Mouse (Mus musculus) erythroblast, embryonic 14.5 days (primary cell): ENCODE results near the gene Tnxb. TPM values are rescaled to one million over a fixed set of nuclear protein-coding genes. Genes with fewer than 3 reads are reported as not detected.
A peak's percentile ranks its signal among the peaks of the same experiment; 100 is the strongest.

Source experiments
- H3K27me3 ChIP-seq: 2 replicates; pipeline ENCODE4 v1.6.1; 2012; ENCODE audit warnings: inconsistent platforms; ENCODE audit not compliant: control insufficient read depth
- H3K36me3 ChIP-seq: 2 replicates; pipeline ENCODE4 v1.6.1; 2012; ENCODE audit warnings: mild to moderate bottlenecking, inconsistent platforms; ENCODE audit not compliant: control insufficient read depth
- H3K4me1 ChIP-seq: 2 replicates; pipeline ENCODE4 v1.6.1; 2012; ENCODE audit warnings: inconsistent platforms; ENCODE audit not compliant: control insufficient read depth
- H3K4me3 ChIP-seq: replicated peaks from 2 replicates; pipeline ENCODE3; 2012; ENCODE audit warnings: moderate library complexity, mild to moderate bottlenecking, inconsistent platforms
- H3K9me3 ChIP-seq: 2 replicates; pipeline ENCODE4 v1.6.1; 2012; ENCODE audit warnings: low read length, inconsistent platforms, mixed read lengths; ENCODE audit not compliant: control insufficient read depth
- GATA1 ChIP-seq: IDR thresholded peaks from 2 replicates; pipeline ENCODE4 v1.6.1; 2012; ENCODE audit warnings: low read length, inconsistent platforms, mixed read lengths
- TAL1 ChIP-seq: IDR thresholded peaks from 3 replicates; pipeline ENCODE4 v1.6.1; 2012; ENCODE audit warnings: low read length, inconsistent platforms, mixed read lengths
- polyA plus RNA-seq: library from polyadenylated mRNA; stranded (reverse); fragments of >175 nt; gene quantifications from 2 replicates; pipeline ENCODE4 v1.2.3, GENCODE M21; 2012

Gene Tnxb
- polyA plus RNA-seq, 1 experiment, result not detected

GRCm38 (mm10) chr17:34640778-34641601 is 29.3 kb upstream of the Tnxb start:
- Histone ChIP-seq H3K36me3 (no peaks in the 10 kb centered on the region; the same call in 1 of the 2 replicates), H3K4me1 (peaks cover 18% of the 10 kb centered on the region), H3K9me3 (no peaks in the 10 kb centered on the region), H3K4me3 (no peak overlapping the region), H3K27me3 (peaks cover 26% of the 10 kb centered on the region)
- no peak for TF ChIP-seq GATA1
- TF ChIP-seq TAL1, result no peak

DNA sequence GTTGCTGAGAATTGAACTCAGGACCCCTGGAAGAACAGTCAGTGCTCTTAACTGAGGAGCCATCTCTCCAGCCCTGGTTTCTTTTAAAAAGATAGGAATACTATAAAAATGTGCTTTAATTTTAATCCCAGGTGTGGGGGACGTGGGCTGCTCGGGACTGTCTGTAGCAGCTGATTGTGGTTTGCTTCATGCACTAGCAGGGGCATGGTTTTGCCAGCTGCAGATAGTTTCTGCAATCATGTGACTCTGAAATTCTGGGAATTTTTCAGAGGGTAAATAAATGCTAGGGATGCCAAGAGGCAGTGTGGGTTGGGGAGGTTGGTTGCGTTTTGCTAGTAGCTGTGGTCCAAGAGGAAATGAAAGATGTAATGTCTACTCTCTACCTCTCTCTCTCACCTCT is 28.4 kb upstream of the Tnxb start:
- no peaks in the 10 kb centered on the region; the same call in 1 of the 2 replicates for H3K36me3 ChIP-seq
- peaks cover 26% of the 10 kb centered on the region for H3K4me1 ChIP-seq
- TF ChIP-seq TAL1, result no peak
- TF ChIP-seq GATA1, result no peak
- no peaks in the 10 kb centered on the region for H3K9me3 ChIP-seq
- no peak overlapping the region for H3K4me3 ChIP-seq
- peaks cover 26% of the 10 kb centered on the region for H3K27me3 ChIP-seq

DNA sequence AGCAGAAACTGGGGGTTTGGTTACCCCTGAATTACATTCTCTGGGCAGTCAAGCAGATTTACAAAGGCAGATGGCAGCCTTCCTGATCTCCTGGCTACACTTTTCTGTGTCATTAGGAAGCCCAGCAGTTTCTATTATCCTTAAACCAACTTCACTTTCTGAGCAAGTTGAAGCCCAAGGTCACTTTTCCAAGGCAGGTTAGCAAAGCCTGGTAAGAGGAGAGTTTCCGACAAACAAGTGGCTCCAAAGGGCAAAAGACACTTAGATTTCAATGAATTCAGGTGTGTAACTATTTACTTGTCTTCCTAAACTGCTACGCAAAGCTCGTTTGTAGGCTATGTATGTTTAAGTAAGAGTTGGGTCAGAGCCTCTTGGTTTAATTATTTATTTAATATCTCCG is 27.0 kb upstream of the Tnxb start:
- peaks cover 2% of the 10 kb centered on the region for H3K36me3 ChIP-seq
- H3K27me3 ChIP-seq, result peaks cover 26% of the 10 kb centered on the region
- H3K9me3 ChIP-seq, result no peaks in the 10 kb centered on the region
- peaks cover 38% of the 10 kb centered on the region for H3K4me1 ChIP-seq
- no peak for TF ChIP-seq TAL1
- no peak for TF ChIP-seq GATA1
- H3K4me3 ChIP-seq, result no peak overlapping the region

- H3K4me1 ChIP-seq, result peaks cover 41% of the 10 kb centered on the region
- H3K4me3 ChIP-seq, result no peak overlapping the region
- H3K36me3 ChIP-seq, result peaks cover 8% of the 10 kb centered on the region
- H3K27me3 ChIP-seq, result peaks cover 26% of the 10 kb centered on the region
- no peaks in the 10 kb centered on the region for H3K9me3 ChIP-seq
- TF ChIP-seq TAL1 (no peak), GATA1 (no peak)
These were observed 26.4 kb upstream of the Tnxb start for GRCm38 (mm10) chr17:34643944-34644343.

DNA sequence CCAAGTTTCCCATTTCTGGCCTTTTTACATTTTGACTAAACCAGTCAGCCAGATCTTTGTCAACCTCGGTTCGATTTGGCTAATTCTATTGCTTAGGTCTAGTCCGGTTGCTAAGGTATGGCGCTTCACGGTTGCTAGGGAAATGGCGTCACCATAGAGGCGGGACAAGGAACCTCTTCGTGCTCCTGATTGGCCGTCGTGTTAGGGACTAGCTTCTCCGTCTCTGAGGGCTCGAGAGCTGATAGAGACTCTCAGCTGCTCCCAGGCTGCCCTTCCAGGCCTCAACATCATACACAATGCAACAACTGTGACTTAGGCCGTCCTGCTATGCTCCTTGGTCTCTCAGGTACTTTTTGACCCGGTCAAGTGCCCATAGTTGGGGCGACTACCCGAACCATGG is 25.7 kb upstream of the Tnxb start, which contains the start of gene Fkbpl:
Gene Fkbpl, plus strand, starts transcription at position 157 of the 400 bp plus-strand sequence.
- no peak for TF ChIP-seq GATA1
- no peaks in the 10 kb centered on the region for H3K9me3 ChIP-seq
- peaks cover 41% of the 10 kb centered on the region for H3K4me1 ChIP-seq
- H3K36me3 ChIP-seq, result peaks cover 14% of the 10 kb centered on the region
- H3K27me3 ChIP-seq, result peaks cover 21% of the 10 kb centered on the region
- H3K4me3 ChIP-seq, result peak within 1 kb of the TSS; percentile 87

DNA sequence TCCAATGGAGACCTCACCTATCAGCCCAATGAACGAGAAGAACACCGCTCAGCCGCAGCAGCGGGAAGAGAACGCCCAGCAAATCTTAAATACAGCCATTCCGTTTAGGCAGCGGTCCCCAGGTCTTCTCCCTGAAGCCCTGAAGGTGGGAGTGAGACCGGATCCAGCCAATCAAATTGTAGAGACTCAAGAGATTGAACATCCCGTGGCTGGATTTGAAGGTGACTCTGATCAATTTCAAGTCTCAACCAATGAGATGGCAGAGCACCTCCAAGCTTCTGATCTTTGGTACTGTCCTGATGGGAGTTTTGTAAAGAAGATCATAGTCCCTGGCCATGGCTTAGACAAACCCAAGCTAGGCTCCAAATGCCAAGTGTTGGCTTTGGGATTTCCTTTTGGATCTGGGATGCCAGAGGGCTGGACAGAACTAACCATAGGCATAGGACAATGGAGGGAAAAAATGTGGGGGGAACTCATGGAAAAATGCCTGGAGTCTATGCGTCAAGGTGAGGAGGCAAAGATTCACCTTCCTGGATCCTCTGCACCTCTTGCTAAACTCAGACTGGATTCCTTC is 25.0 kb upstream of the Tnxb start:
- Histone ChIP-seq H3K4me1 (peaks cover 41% of the 10 kb centered on the region), H3K36me3 (peaks cover 22% of the 10 kb centered on the region), H3K4me3 (peak overlapping the region; percentile 87), H3K27me3 (peaks cover 17% of the 10 kb centered on the region), H3K9me3 (no peaks in the 10 kb centered on the region)
- no peak for TF ChIP-seq GATA1
- no peak for TF ChIP-seq TAL1

DNA sequence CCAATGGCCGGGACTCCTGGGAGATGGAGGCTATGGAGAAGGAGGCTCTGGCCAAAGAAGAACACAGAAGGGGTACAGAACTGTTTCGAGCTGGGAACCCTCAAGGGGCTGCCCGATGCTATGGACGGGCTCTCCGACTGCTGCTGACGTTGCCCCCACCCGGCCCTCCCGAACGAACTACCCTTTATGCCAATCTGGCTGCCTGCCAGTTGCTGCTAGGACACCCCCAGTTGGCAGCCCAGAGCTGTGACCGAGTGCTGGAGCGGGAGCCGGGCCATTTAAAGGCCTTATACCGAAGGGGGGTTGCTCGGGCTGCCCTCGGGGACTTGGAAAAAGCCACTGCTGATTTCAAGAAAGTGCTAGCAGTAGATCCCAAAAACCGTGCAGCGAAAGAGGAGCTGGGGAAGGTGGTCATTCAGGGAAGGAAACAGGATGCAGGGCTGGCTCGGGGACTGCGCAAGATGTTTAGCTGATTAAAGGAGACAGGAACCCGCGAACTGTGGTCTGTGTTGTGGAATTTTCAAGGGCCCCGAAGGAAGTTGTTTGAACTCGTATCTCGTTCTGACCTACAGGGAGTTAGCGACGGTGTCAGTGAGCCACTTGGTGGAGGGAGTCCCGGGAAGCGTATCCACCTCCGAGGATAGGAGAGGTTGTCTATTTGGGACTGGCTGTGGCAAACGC is 24.4 kb upstream of the Tnxb start:
- peaks cover 14% of the 10 kb centered on the region for H3K27me3 ChIP-seq
- H3K36me3 ChIP-seq, result peaks cover 28% of the 10 kb centered on the region
- TF ChIP-seq GATA1, result no peak
- TF ChIP-seq TAL1, result no peak
- H3K4me1 ChIP-seq, result peaks cover 41% of the 10 kb centered on the region
- H3K9me3 ChIP-seq, result no peaks in the 10 kb centered on the region
- peak overlapping the region; percentile 87 for H3K4me3 ChIP-seq

DNA sequence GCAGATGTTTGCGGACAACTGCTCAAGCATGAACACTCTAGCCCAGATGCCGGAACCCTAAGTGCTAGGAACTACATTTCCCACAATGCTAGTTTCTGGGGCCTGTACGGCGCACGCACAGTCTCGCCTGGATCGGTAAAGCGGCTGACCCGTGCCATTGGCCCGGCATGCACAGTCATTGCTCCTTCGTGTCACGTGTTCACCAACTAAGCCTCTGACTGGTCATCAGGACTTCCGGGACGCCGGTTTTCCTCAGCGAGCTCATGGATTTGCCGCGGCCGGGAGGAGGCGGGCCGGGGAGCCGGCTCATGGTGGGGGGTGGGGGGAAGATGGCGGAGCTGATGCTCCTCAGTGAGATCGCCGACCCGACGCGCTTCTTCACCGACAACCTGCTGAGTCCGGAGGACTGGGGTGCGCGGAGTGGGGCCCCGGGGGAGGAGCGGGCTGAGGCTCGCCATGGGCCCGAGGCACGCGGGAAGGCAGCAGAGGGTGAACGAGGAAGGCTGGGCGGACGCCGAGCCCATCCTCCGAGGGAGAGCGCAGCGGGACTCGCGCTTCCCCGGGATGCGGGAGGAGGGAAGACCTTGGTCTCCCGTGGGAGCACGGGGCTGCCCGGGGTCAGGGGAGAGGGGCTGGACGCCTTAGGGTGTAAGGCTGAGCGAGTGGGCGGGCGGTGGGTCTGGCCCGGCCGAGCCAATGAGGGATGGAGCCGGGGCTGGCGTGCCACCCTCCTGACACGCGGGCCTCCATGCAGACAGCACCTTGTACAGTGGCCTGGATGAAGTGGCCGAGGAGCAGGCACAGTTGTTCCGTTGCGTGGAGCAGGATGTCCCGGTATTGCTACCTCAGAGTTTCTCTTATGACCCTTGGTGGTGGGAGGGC is 23.2 kb upstream of the Tnxb start, which contains the start of gene Atf6b:
Gene Atf6b, plus strand, starts transcription at position 241 of the 882 bp plus-strand sequence.
- TF ChIP-seq GATA1, result no peak
- no peak for TF ChIP-seq TAL1
- Histone ChIP-seq H3K9me3 (no peaks in the 10 kb centered on the region), H3K4me3 (peak within 1 kb of the TSS; percentile 87), H3K36me3 (peaks cover 40% of the 10 kb centered on the region), H3K4me1 (peaks cover 41% of the 10 kb centered on the region), H3K27me3 (peaks cover 6% of the 10 kb centered on the region)
